Mouse (Mus musculus) cerebellum, adult 2 months (tissue): ENCODE results near the gene Capn10. TPM values are rescaled to one million over a fixed set of nuclear protein-coding genes. Genes with fewer than 3 reads are reported as not detected.

Source experiments
- DNase-seq, 2 experiments: peaks; one replicate each; pipeline ENCODE4 v3.0.0; 2021
- H3K27ac ChIP-seq: fragments of 200-500 bp; 2 replicates; pipeline ENCODE4 v1.5.1; 2012; ENCODE audit warnings: low read length, control low read depth, inconsistent platforms; ENCODE audit not compliant: insufficient read depth
- H3K27me3 ChIP-seq: fragments of 200-500 bp; 2 replicates; pipeline ENCODE4 v1.6.1; 2012; ENCODE audit warnings: inconsistent platforms, mild to moderate bottlenecking, low read length, moderate library complexity; ENCODE audit not compliant: control insufficient read depth, insufficient read depth
- H3K4me1 ChIP-seq: fragments of 200-500 bp; 2 replicates; pipeline ENCODE4 v1.6.1; 2011; ENCODE audit warnings: low read length; ENCODE audit not compliant: control insufficient read depth, insufficient read depth
- H3K4me3 ChIP-seq: fragments of 200-500 bp; replicated peaks from 2 replicates; pipeline ENCODE3; 2011; ENCODE audit warnings: mild to moderate bottlenecking, low read depth, low read length, control low read depth; ENCODE audit not compliant: insufficient read depth
- CTCF ChIP-seq: fragments of 200-500 bp; IDR thresholded peaks from 2 replicates; pipeline ENCODE4 v1.5.1; 2011; ENCODE audit warnings: low read depth, mild to moderate bottlenecking, control low read depth, low read length, moderate library complexity, borderline replicate concordance; ENCODE audit not compliant: insufficient read depth
- POLR2A ChIP-seq: fragments of 200-500 bp; IDR thresholded peaks from 2 replicates; pipeline ENCODE4 v1.6.1; 2011; ENCODE audit warnings: low read length, control low read depth, borderline replicate concordance; ENCODE audit not compliant: insufficient read depth
- whole genome bisulfite sequencing: fragments of 180-500 bp; shearing (Covaris S2); methylation state at CpG from one replicate; pipeline ENCODE4 v1.1.7; 2018; 5-methylcytosine and 5-hydroxymethylcytosine counted together
- polyA plus RNA-seq: library from polyadenylated mRNA; depleted of rRNA; stranded (reverse); fragments of >200 nt; gene quantifications from 2 replicates; pipeline ENCODE4 v1.2.3, GENCODE M21; 2012; rRNA removed

Capn10 gene
- polyA plus RNA-seq, 1 experiment, result 44.5 TPM

DNA sequence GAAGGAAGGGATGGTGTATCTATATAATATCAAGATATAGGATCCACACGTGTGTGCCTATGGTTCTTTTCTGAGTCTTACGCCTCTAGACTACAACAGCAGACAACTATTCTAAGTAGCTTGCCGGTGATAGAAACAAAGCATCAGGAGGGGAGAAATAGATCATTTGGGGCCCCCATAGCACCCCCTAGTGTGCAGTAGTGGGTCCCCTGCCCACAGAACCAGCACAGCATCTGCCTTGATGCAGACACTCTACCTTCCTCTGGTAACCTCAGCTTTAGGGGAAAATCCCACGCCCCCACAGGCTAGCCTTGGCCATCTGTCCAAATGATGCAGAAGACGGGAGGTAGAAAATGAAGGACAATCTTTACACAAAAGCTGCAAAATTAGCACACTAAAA is 50.8 kb downstream of the Capn10 start:
- no peak for DNase-seq
- TF ChIP-seq CTCF (no peak), POLR2A (no peak)
- 94% methylated on average over 5 of the region's 5 CpGs for WGBS
- Histone ChIP-seq H3K4me1 (peaks cover 15% of the 10 kb centered on the region), H3K27me3 (no peaks in the 10 kb centered on the region), H3K27ac (no peak overlapping the region), H3K4me3 (no peak overlapping the region)

- Histone ChIP-seq H3K4me1 (no peaks in the 10 kb centered on the region), H3K27ac (no peak overlapping the region), H3K4me3 (no peak overlapping the region), H3K27me3 (no peaks in the 10 kb centered on the region)
- no peak for DNase-seq
- 87% methylated on average over 4 of the region's 4 CpGs for WGBS
- no peak for TF ChIP-seq POLR2A
- TF ChIP-seq CTCF, result no peak
Measured at GRCm38 (mm10) chr1:92988894-92989293, 54.7 kb downstream of the Capn10 start.

GRCm38 (mm10) chr1:92989891-92990290 is 55.7 kb downstream of the Capn10 start:
- DNase-seq, result no peak
- Histone ChIP-seq H3K4me1 (no peaks in the 10 kb centered on the region), H3K27ac (no peak overlapping the region), H3K4me3 (no peak overlapping the region), H3K27me3 (no peaks in the 10 kb centered on the region)
- 79% methylated on average over 4 of the region's 4 CpGs for WGBS
- no peak for TF ChIP-seq CTCF
- TF ChIP-seq POLR2A, result no peak

DNA sequence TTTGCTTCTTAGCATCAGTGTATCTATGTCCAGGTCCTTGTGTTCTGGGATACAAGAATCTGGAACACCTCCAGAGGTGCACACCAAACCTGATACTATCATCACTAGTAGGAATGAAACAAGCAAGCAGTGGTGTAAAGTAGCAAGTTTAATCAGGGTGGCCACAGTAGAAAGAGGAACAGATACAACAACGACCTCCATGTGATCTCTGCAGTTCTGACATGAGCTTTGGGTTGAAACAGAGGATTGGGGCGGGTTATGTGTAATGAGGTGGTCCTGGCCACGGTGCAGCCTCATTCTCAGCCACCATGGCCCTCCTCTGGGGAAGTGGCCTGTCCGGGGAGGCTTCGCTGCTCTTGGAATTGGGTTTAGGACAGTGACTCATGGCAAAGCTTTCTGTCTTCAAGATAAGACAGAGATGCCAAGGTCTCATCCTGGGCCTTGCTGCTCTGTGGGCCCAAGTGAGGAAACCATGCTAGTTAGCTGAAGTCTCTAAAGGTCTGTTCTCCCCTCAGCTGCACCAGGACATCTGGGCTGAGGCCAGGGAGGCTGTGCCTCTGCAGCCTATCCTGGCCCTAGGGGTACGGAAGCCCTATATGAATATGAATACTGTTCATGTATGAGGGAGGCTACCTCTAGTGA is 58.2 kb downstream of the Capn10 start:
- Histone ChIP-seq H3K4me1 (no peaks in the 10 kb centered on the region), H3K4me3 (no peak overlapping the region), H3K27ac (no peak overlapping the region), H3K27me3 (no peaks in the 10 kb centered on the region)
- WGBS, result 84% methylated on average over 6 of the region's 6 CpGs
- no peak for TF ChIP-seq CTCF
- DNase-seq, result peak in 1 of 2 experiments; percentile 1

DNA sequence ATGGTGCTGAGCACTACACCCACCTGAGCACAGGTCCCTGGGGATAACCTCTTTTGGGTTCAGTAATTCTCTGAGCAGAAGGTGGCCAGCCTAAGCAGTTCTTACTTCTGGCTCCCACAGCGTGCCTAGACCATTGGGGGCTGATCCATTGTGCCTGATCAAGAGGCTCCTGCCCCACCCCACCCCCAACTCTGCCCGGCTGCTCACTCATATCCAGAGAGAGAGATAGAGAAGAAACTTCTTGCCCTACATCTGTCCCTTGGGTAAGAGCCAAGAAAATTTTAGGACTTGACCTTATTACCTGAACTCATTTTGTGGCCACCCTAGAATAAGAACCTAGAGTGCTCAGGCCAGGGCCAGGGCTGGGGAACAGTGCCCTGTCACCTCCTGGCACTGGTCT is 58.7 kb downstream of the Capn10 start:
- Histone ChIP-seq H3K4me3 (no peak overlapping the region), H3K4me1 (no peaks in the 10 kb centered on the region), H3K27me3 (no peaks in the 10 kb centered on the region), H3K27ac (no peak overlapping the region)
- DNase-seq, result no peak
- 68% methylated on average over 2 of the region's 2 CpGs for WGBS
- TF ChIP-seq CTCF (no peak), POLR2A (no peak)

Other genes starting within 250 kb of the Capn10 start
- gene Gpc1, start 102.7 kb upstream of the Capn10 start, polyA plus RNA-seq, result 59.2 and 62.5 TPM in 2 replicates
- gene Ankmy1, start 31.5 kb upstream of the Capn10 start, polyA plus RNA-seq, result 0.35 and 0.46 TPM in 2 replicates
- 49.6 and 49.7 TPM in 2 replicates for gene Dusp28, start 27.4 kb upstream of the Capn10 start, polyA plus RNA-seq
- 43.6 and 44.7 TPM in 2 replicates for gene Rnpepl1, start 23.6 kb upstream of the Capn10 start, polyA plus RNA-seq
- gene Gpr35, start 16.5 kb downstream of the Capn10 start, polyA plus RNA-seq, result 0.21 and 0.36 TPM in 2 replicates
- gene Aqp12, start 72.0 kb downstream of the Capn10 start, polyA plus RNA-seq, result not detected in 2 replicates
- gene Kif1a, start 167.6 kb downstream of the Capn10 start, polyA plus RNA-seq, result 290 and 291 TPM in 2 replicates
- gene Agxt, start 200.9 kb downstream of the Capn10 start, polyA plus RNA-seq, result not detected in 2 replicates
- gene 2310007B03Rik, start 226.6 kb downstream of the Capn10 start, polyA plus RNA-seq, result 0.10 TPM in 1 of 2 replicates, not detected in the other
- gene Crocc2, start 234.3 kb downstream of the Capn10 start, polyA plus RNA-seq, result 0.28 and 0.54 TPM in 2 replicates